Mouse (Mus musculus) midbrain, postnatal 0 days (tissue): ENCODE data around the gene Rrp9. TPM values are rescaled to one million over a fixed set of nuclear protein-coding genes. Genes with fewer than 3 reads are reported as not detected.

Source experiments
- ATAC-seq: fragments of 200-750 bp; cut with Nextera tagmentation; 2 replicates; pipeline ENCODE4 v1.8.0; 2017; ENCODE audit warnings: moderate number of reproducible peaks, mild to moderate bottlenecking, moderate TSS enrichment, moderate library complexity; ENCODE audit not compliant: low FRiP score
- DNase-seq: peaks from one replicate; pipeline ENCODE4 v3.0.0-alpha.2; 2015; ENCODE audit warnings: low spot score
- H3K27ac ChIP-seq: fragments of 300-500 bp; sonication (generic); 2 replicates; pipeline ENCODE4 v1.5.1; 2014; ENCODE audit warnings: low read depth, mild to moderate bottlenecking, low read length, mixed read lengths
- H3K27me3 ChIP-seq: fragments of 300-500 bp; sonication (generic); 2 replicates; pipeline ENCODE4 v1.6.1; 2014; ENCODE audit warnings: low read length, control low read depth, mixed read lengths; ENCODE audit not compliant: insufficient read depth
- H3K36me3 ChIP-seq: fragments of 300-500 bp; sonication (generic); 2 replicates; pipeline ENCODE4 v1.6.1; 2014; ENCODE audit warnings: low read length, control low read depth, mixed read lengths; ENCODE audit not compliant: insufficient read depth
- H3K4me1 ChIP-seq: fragments of 300-500 bp; sonication (generic); 2 replicates; pipeline ENCODE4 v1.6.1; 2014; ENCODE audit warnings: mild to moderate bottlenecking, control low read depth, antibody characterized with exemption, low read length, mixed read lengths; ENCODE audit not compliant: insufficient read depth
- H3K4me2 ChIP-seq: fragments of 300-500 bp; sonication (generic); 2 replicates; pipeline ENCODE4 v1.6.1; 2014; ENCODE audit warnings: low read depth, mild to moderate bottlenecking, low read length, mixed read lengths; ENCODE audit not compliant: poor library complexity, severe bottlenecking
- H3K4me3 ChIP-seq: fragments of 300-500 bp; sonication (generic); 2 replicates; pipeline ENCODE4 v1.5.1; 2014; ENCODE audit warnings: low read depth, mild to moderate bottlenecking, low read length, moderate library complexity
- H3K9ac ChIP-seq: fragments of 300-500 bp; sonication (generic); replicated peaks from 2 replicates; pipeline ENCODE4 v1.6.1; 2014; ENCODE audit warnings: mild to moderate bottlenecking, low read length, moderate library complexity, mixed read lengths; ENCODE audit not compliant: poor library complexity, severe bottlenecking
- H3K9me3 ChIP-seq: fragments of 300-500 bp; sonication (generic); 2 replicates; pipeline ENCODE4 v1.6.1; 2016; ENCODE audit warnings: low read length, control low read depth
- CTCF ChIP-seq: IDR thresholded peaks from 2 replicates; pipeline ENCODE4 v1.5.1; 2016; ENCODE audit warnings: antibody characterized with exemption, mild to moderate bottlenecking
- WGBS: fragments of 180-500 bp; shearing (Covaris S2); extraction: QIAGEN DNeasy Blood & Tissue Kit; methylation state at CpG from one replicate; pipeline ENCODE4 v1.1.7; 2014; 5-methylcytosine and 5-hydroxymethylcytosine counted together
- polyA plus RNA-seq: library from polyadenylated mRNA; unstranded; fragments of >200 nt; fragmentation: Nextera tagmentation; extraction: Ambion mirVana; gene quantifications from 2 replicates; pipeline ENCODE4 v1.2.1, GENCODE M21; 2015
- total RNA-seq: library from RNA; depleted of rRNA; stranded (reverse); fragments of >200 nt; gene quantifications from 2 replicates; pipeline ENCODE4 v1.2.3, GENCODE M21; 2014

Rrp9 gene
- total and polyA plus RNA-seq, 2 experiments from 2014 or later, result 32.9 to 38.3 TPM

DNA sequence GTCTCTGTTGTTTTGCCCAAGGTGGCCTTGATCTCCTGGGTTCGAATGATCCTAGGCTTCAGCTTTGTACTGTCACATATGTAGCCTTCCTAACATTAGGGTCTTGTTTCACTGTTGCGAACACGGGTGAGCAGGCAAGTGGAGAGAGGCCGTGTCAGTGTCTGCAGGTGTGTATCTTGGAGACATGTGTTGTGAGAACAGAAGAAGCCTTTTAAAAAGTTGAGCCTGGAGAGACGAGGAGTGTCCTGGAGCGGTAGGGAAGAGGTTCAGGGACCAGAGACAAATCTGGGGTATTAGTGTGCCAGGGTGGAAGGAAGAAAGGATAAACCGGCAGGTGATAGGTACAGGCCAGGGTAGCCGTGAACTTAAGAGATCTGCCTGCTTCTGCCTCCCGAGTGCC is 2.3 kb downstream of the Rrp9 start:
- Histone ChIP-seq H3K27me3 (no peaks in the 10 kb centered on the region), H3K4me2 (peak overlapping the region; percentile 61), H3K36me3 (peaks cover 19% of the 10 kb centered on the region), H3K4me3 (peak overlapping the region; percentile 58), H3K9me3 (no peaks in the 10 kb centered on the region), H3K4me1 (peaks cover 5% of the 10 kb centered on the region; the same call in 1 of the 2 replicates), H3K27ac (no peak overlapping the region), H3K9ac (peak overlapping the region; percentile 62; the same call in 1 of the 2 replicates)
- DNase-seq (no peak), ATAC-seq (no peak)
- TF ChIP-seq CTCF, result no peak
- WGBS, result 85% methylated on average over 9 of the region's 9 CpGs

DNA sequence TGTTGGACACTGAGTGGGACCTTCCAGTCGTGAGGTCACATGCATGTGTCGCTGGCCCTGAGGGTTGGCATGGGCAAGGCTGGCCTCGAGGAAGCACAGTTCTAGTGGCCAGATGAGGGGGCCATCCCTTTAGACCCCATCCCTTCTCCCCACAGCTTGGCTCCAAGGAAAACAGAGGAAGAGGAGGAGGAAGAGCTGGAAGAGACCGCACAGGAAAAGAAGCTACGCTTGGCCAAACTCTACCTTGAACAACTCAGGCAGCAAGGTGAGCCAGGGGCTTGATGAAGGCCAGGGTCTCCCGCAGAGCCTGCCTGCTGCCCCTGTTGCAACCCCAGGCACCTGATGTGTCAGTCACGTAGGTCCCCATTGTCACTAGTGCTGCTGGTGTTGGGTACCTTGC is 4.8 kb downstream of the Rrp9 start:
- no peak overlapping the region for H3K9ac ChIP-seq
- no peak overlapping the region for H3K27ac ChIP-seq
- 97% methylated on average over 7 of the region's 7 CpGs for WGBS
- no peaks in the 10 kb centered on the region for H3K27me3 ChIP-seq
- no peak for ATAC-seq
- no peak overlapping the region for H3K4me2 ChIP-seq
- TF ChIP-seq CTCF, result no peak
- H3K9me3 ChIP-seq, result no peaks in the 10 kb centered on the region
- no peak overlapping the region for H3K4me3 ChIP-seq
- DNase-seq, result no peak
- H3K4me1 ChIP-seq, result peaks cover 5% of the 10 kb centered on the region; the same call in 1 of the 2 replicates
- H3K36me3 ChIP-seq, result peaks cover 41% of the 10 kb centered on the region

DNA sequence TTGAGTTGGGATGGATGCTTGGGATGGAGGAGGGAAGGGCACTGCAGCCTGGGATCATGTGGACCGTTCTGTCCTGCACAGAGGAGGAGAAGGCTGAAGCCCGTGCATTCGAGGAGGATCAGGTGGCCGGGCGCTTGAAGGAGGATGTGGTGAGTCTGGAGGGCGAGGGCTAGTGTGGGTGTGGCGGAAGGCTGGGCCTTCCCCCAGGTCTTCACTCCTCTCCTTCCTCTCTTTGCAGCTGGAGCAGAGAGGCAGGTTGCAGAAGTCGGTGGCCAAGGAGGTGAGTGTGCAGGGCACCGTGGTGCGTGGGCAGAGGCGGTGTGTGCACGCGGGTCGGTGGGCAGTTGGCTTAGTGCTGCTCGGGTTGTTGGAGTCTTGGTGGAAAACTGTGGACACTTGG is 5.3 kb downstream of the Rrp9 start:
- ATAC-seq, result no peak
- H3K4me2 ChIP-seq, result no peak overlapping the region
- no peak overlapping the region for H3K4me3 ChIP-seq
- WGBS, result 98% methylated on average over 15 of the region's 15 CpGs
- no peak for DNase-seq
- TF ChIP-seq CTCF, result no peak
- H3K27me3 ChIP-seq, result no peaks in the 10 kb centered on the region
- peaks cover 5% of the 10 kb centered on the region; the same call in 1 of the 2 replicates for H3K4me1 ChIP-seq
- peaks cover 44% of the 10 kb centered on the region for H3K36me3 ChIP-seq
- H3K9me3 ChIP-seq, result no peaks in the 10 kb centered on the region
- no peak overlapping the region for H3K9ac ChIP-seq
- H3K27ac ChIP-seq, result no peak overlapping the region

DNA sequence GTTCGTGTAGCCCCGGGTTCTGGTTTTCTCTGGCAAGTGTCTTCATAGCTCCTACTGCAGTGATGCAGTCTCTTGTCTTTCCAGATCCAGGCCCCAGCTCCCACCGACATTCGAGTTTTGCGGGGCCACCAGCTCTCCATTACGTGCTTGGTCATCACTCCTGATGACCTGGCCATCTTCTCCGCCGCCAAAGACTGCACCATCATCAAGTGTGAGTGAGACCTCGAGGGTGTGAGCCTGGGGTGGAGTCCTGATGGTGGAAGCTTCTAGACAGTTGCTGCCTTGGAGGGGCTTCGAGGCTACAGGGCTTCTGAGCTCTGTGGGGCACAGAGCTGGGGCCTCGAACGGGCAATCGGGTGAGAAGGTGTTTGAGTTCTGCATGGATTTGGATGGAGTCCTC is 5.9 kb downstream of the Rrp9 start:
- peaks cover 44% of the 10 kb centered on the region for H3K36me3 ChIP-seq
- TF ChIP-seq CTCF, result no peak
- H3K9me3 ChIP-seq, result no peaks in the 10 kb centered on the region
- ATAC-seq (no peak), DNase-seq (no peak)
- WGBS, result 95% methylated on average over 13 of the region's 13 CpGs
- H3K4me2 ChIP-seq, result no peak overlapping the region
- no peak overlapping the region for H3K4me3 ChIP-seq
- H3K4me1 ChIP-seq, result peaks cover 5% of the 10 kb centered on the region; the same call in 1 of the 2 replicates
- H3K27me3 ChIP-seq, result no peaks in the 10 kb centered on the region
- no peak overlapping the region for H3K9ac ChIP-seq
- H3K27ac ChIP-seq, result no peak overlapping the region

DNA sequence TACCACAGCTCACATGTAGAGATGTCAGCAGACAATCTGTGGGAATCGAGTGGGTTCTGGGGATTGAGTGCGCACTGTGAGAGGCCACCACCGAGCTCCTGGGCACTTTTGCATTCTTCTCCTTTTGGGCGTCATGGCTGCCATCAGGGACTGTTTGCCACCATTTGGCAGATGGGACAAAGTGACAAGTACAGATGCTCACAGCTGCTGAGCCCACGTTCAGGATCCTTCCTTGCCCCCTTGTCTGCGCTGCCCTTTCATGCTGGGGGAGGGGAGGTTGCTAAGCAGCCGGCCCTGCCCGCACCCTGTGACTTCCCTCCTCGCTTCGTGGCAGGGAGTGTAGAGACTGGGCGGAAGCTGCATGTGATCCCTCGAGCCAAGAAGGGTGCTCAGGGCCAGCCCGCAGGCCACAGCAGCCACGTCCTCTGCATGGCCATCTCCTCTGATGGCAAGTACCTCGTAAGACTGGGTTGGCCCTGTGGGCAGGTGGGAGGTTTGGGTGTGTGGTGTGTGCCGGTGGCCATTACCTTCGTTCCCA is 6.9 kb downstream of the Rrp9 start:
- no peak overlapping the region for H3K9ac ChIP-seq
- H3K27ac ChIP-seq, result no peak overlapping the region
- H3K9me3 ChIP-seq, result no peaks in the 10 kb centered on the region
- H3K4me2 ChIP-seq, result no peak overlapping the region
- no peak overlapping the region for H3K4me3 ChIP-seq
- no peaks in the 10 kb centered on the region for H3K27me3 ChIP-seq
- peaks cover 5% of the 10 kb centered on the region; the same call in 1 of the 2 replicates for H3K4me1 ChIP-seq
- TF ChIP-seq CTCF, result no peak
- peaks cover 44% of the 10 kb centered on the region for H3K36me3 ChIP-seq
- DNase-seq, result no peak
- 90% methylated on average over 17 of the region's 17 CpGs for WGBS
- no peak for ATAC-seq

DNA sequence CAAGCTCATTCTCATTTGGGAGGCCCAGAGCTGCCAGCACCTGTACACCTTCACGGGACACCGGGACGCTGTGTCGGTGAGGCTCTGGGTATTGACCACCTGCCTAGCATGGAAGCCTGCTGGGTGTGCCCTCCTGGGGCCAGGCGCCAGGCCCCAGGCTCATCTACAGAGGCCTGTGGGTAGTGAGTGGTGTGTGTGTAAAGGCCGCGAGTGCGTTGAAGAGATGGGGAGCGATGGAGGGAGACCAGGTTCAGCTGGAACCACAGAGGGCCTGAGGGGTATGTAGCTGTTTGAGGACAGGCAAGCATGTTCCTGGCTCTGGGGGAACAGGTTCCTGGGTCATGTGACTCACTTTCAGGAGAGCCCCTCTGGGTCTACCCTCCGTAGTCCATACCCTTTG is 7.4 kb downstream of the Rrp9 start:
- Histone ChIP-seq H3K9ac (no peak overlapping the region), H3K4me1 (0 out of 2 replicates have a peak, but pooled peaks cover under 1% of the 10 kb centered on the region), H3K4me2 (no peak overlapping the region), H3K27me3 (no peaks in the 10 kb centered on the region), H3K27ac (no peak overlapping the region), H3K4me3 (no peak overlapping the region), H3K36me3 (peaks cover 44% of the 10 kb centered on the region), H3K9me3 (no peaks in the 10 kb centered on the region)
- ATAC-seq, result no peak
- DNase-seq, result no peak
- no peak for TF ChIP-seq CTCF
- WGBS, result over 99% methylated on average over 10 of the region's 10 CpGs
